Mouse (Mus musculus) heart, postnatal 0 days (tissue): Measurements from ENCODE around the gene Slc25a21.

ENCODE experiments used
- CTCF ChIP-seq: IDR thresholded peaks from 2 replicates; pipeline ENCODE4 v1.5.1; 2016; ENCODE audit warnings: antibody characterized with exemption, control low read depth, low read depth
- EP300 ChIP-seq: IDR thresholded peaks from 2 replicates; pipeline ENCODE4 v1.6.1; 2016; ENCODE audit warnings: antibody characterized with exemption, low read depth

DNA sequence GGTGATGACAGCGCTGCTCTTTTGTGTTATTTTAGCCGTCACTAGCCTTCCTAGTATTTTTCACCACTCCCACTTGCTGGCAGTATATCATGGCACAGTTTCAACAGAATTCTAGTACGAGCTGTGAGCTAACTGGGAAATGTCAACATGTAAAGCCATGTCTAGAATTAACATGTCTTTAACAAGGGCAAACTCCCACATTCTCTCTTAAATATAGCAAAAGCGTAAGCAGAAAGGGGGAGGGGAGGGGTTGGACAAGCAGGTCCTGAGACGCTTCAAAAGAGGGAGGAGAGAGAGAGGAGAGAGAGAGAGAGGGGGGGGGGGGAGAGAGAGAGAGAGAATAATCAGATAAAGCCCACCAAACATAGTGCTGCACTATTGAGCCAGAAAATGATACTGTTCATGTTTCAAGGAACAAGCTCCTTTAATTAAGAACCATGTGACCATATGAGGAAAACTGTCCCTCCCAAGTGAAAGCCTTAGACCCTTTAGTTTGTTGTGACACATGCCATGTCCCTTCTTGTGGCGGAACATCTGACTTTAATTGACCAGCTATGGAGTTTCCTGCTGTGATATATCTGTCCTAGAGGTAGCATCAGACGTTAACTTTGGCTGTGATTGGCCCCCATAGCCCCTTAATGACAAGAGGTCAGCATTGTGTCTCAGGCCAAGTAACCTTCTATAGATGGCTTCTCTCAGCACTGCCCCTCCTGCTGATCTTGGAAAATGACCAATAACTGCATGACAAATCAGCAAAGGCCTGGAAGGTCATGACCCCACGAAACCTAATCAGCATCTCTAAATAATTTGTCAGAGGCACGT lies 237.8 kb downstream of the Slc25a21 start:
- TF ChIP-seq CTCF: no peak
- no peak for TF ChIP-seq EP300
